Mouse (Mus musculus) midbrain, embryonic 12.5 days (tissue): ENCODE data around the gene Gm9048. TPM values are rescaled to one million over a fixed set of nuclear protein-coding genes. Genes with fewer than 3 reads are reported as not detected.
"Not testable (repeated sequence)": the region's sequence is repeated elsewhere in the genome, so short reads cannot be mapped to it uniquely, and the experiment has no call there.

Experiments used
- ATAC-seq: fragments of 200-750 bp; cut with Nextera tagmentation; 2 replicates; pipeline ENCODE4 v1.8.0; 2017; ENCODE audit warnings: low read depth, moderate TSS enrichment, moderate library complexity; ENCODE audit not compliant: low FRiP score
- H3K27ac ChIP-seq: fragments of 300-500 bp; sonication (generic); replicated peaks from 2 replicates; pipeline ENCODE4 v1.5.1; 2016; ENCODE audit warnings: mild to moderate bottlenecking
- H3K27me3 ChIP-seq: fragments of 300-500 bp; sonication (generic); 2 replicates; pipeline ENCODE4 v1.6.1; 2016; ENCODE audit warnings: mild to moderate bottlenecking
- H3K36me3 ChIP-seq: fragments of 300-500 bp; sonication (generic); 2 replicates; pipeline ENCODE4 v1.6.1; 2016
- H3K4me1 ChIP-seq: fragments of 300-500 bp; sonication (generic); 2 replicates; pipeline ENCODE4 v1.6.1; 2016
- H3K4me2 ChIP-seq: fragments of 300-500 bp; sonication (generic); replicated peaks from 2 replicates; pipeline ENCODE4 v1.6.1; 2016; ENCODE audit warnings: mild to moderate bottlenecking, moderate library complexity
- H3K4me3 ChIP-seq: fragments of 300-500 bp; sonication (generic); 2 replicates; pipeline ENCODE4 v1.5.1; 2016; ENCODE audit warnings: mild to moderate bottlenecking
- H3K9ac ChIP-seq: fragments of 300-500 bp; sonication (generic); replicated peaks from 2 replicates; pipeline ENCODE4 v1.6.1; 2016; ENCODE audit warnings: mild to moderate bottlenecking, moderate library complexity
- H3K9me3 ChIP-seq: fragments of 300-500 bp; sonication (generic); 2 replicates; pipeline ENCODE4 v1.6.1; 2016; ENCODE audit warnings: mild to moderate bottlenecking
- WGBS: fragments of 180-500 bp; shearing (Covaris S2); methylation state at CpG from one replicate; pipeline ENCODE4 v1.1.7; 2016; 5-methylcytosine and 5-hydroxymethylcytosine counted together
- polyA plus RNA-seq: library from polyadenylated mRNA; unstranded; fragments of >200 nt; fragmentation: Nextera tagmentation; extraction: Ambion mirVana; gene quantifications from 2 replicates; pipeline ENCODE4 v1.2.1, GENCODE M21; 2016

The Gm9048 gene
- polyA plus RNA-seq = not detected in 2 replicates

DNA sequence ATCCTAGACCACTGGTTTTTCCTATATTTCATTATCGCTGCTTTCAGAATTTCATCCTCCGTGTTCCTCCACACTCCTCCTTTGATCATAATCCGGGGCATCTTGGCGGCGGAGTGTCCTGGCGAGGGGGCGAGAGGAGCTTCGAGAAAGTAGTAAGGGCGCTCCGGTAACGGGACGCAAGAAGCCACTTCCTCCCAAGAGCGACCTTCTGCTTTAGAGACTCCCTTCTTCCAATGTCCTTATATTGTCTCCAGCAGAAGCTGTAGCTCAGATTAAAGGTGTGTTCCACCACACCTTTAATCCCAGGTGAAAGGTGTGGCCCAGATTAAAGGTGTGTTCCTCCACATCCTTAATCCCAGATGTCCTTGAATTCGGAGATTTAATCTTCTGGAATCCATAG lies at the start of gene Gm9048:
Gm9048 (minus strand) TSS at position 101 of the 400 bp plus-strand sequence.
- WGBS = 90% methylated on average over 1 of the region's 14 CpGs
- not testable (repeated sequence) for H3K9ac ChIP-seq, H3K27ac ChIP-seq, H3K27me3 ChIP-seq, H3K4me1 ChIP-seq, ATAC-seq, H3K4me3 ChIP-seq, H3K36me3 ChIP-seq, H3K4me2 ChIP-seq, H3K9me3 ChIP-seq

DNA sequence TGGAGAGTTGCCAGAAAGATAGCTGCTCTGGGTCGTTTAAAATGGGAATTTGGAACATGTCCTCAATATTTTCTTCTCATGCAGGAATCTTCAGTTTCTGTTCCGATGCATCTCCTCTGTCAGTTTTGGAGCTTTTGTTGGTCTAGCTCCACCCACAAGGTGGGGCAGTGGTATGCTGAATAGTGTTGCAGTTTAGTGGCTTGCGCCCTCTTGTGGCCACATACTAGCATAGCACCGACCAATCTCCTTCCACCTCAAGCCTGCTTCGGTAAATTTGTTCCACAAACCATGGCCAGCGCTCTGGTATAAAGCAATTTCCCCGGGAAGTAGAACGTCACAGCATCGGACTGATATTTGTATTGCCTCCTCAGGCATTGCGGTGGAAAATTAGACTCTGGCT lies 22.0 kb upstream of the Gm9048 start:
- no peaks in the 10 kb centered on the region for H3K9me3 ChIP-seq
- H3K4me2 ChIP-seq = peak overlapping the region; percentile 38
- H3K27ac ChIP-seq = no peak overlapping the region
- no peaks in the 10 kb centered on the region for H3K36me3 ChIP-seq
- WGBS = 13% methylated on average over 10 of the region's 10 CpGs
- peak; percentile 96 for ATAC-seq
- H3K4me1 ChIP-seq = no peaks in the 10 kb centered on the region
- H3K9ac ChIP-seq = no peak overlapping the region
- H3K4me3 ChIP-seq = no peak overlapping the region
- no peaks in the 10 kb centered on the region for H3K27me3 ChIP-seq

DNA sequence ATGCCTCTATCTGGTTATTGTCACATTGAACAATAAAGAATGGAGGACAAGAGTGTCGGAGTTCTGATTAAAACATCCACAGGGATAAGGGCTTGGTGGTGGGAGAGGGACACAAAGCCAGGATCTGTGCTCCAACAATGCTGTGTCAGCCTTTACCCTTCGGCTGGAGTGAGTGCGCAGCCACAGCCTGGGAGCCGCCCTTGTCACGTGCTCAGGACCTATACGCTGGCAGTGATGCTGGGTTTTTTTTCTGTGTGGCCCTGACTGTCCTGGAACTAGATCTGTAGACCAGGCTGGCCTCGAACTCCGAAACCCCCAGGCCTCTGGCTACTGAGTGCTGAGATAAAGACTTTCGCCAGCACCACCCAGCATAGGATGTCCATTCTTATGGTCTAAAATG lies 21.0 kb upstream of the Gm9048 start:
- no peak overlapping the region for H3K27ac ChIP-seq
- H3K9ac ChIP-seq = no peak overlapping the region
- no peak overlapping the region for H3K4me3 ChIP-seq
- ATAC-seq = no peak
- 85% methylated on average over 9 of the region's 9 CpGs for WGBS
- no peaks in the 10 kb centered on the region for H3K4me1 ChIP-seq
- H3K27me3 ChIP-seq = no peaks in the 10 kb centered on the region
- H3K9me3 ChIP-seq = no peaks in the 10 kb centered on the region
- H3K4me2 ChIP-seq = no peak overlapping the region
- no peaks in the 10 kb centered on the region for H3K36me3 ChIP-seq

DNA sequence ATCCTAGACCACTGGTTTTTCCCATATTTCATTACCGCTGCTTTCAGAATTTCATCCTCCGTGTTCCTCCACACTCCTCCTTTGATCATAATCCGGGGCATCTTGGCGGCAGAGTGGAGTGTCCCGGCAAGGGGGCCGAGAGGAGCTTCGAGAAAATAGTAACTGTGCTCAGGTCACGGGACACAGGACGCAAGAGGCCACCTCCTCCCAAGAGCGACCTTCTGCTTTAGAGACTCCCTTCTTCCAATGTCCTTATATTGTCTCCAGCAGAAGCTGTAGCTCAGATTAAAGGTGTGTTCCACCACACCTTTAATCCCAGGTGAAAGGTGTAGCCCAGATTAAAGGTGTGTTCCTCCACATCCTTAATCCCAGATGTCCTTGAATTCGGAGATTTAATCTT lies 5.5 kb upstream of the Gm9048 start, which contains the start of gene Gm9049:
Gm9049 (minus strand) TSS at position 101 of the 400 bp plus-strand sequence.
- H3K4me3 ChIP-seq, H3K27ac ChIP-seq, H3K9ac ChIP-seq, H3K36me3 ChIP-seq, H3K9me3 ChIP-seq, H3K4me2 ChIP-seq, ATAC-seq, H3K4me1 ChIP-seq, H3K27me3 ChIP-seq: not testable (repeated sequence)
- WGBS = 86% methylated on average over 1 of the region's 11 CpGs

DNA sequence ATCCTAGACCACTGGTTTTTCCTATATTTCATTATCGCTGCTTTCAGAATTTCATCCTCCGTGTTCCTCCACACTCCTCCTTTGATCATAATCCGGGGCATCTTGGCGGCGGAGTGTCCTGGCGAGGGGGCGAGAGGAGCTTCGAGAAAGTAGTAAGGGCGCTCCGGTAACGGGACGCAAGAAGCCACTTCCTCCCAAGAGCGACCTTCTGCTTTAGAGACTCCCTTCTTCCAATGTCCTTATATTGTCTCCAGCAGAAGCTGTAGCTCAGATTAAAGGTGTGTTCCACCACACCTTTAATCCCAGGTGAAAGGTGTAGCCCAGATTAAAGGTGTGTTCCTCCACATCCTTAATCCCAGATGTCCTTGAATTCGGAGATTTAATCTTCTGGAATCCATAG lies 5.3 kb downstream of the Gm9048 start, which contains the start of gene Gm9046:
Gm9046 (minus strand) TSS at position 101 of the 400 bp plus-strand sequence.
- H3K4me2 ChIP-seq, ATAC-seq, H3K36me3 ChIP-seq, H3K4me3 ChIP-seq, H3K9me3 ChIP-seq, H3K27me3 ChIP-seq, H3K4me1 ChIP-seq, H3K9ac ChIP-seq, H3K27ac ChIP-seq: not testable (repeated sequence)
- no CpG with 5 or more reads among the region's 14 CpGs for WGBS

DNA sequence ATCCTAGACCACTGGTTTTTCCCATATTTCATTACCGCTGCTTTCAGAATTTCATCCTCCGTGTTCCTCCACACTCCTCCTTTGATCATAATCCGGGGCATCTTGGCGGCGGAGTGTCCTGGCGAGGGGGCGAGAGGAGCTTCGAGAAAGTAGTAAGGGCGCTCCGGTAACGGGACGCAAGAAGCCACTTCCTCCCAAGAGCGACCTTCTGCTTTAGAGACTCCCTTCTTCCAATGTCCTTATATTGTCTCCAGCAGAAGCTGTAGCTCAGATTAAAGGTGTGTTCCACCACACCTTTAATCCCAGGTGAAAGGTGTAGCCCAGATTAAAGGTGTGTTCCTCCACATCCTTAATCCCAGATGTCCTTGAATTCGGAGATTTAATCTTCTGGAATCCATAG lies 10.7 kb downstream of the Gm9048 start, which contains the start of gene Gm9045:
Gm9045 (minus strand) TSS at position 101 of the 400 bp plus-strand sequence.
- ATAC-seq, H3K27me3 ChIP-seq, H3K27ac ChIP-seq, H3K9ac ChIP-seq, H3K4me3 ChIP-seq, H3K4me2 ChIP-seq, H3K36me3 ChIP-seq, H3K4me1 ChIP-seq, H3K9me3 ChIP-seq: not testable (repeated sequence)
- WGBS = no CpG with 5 or more reads among the region's 14 CpGs

DNA sequence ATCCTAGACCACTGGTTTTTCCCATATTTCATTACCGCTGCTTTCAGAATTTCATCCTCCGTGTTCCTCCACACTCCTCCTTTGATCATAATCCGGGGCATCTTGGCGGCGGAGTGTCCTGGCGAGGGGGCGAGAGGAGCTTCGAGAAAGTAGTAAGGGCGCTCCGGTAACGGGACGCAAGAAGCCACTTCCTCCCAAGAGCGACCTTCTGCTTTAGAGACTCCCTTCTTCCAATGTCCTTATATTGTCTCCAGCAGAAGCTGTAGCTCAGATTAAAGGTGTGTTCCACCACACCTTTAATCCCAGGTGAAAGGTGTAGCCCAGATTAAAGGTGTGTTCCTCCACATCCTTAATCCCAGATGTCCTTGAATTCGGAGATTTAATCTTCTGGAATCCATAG lies 16.2 kb downstream of the Gm9048 start, which contains the start of gene Gm9044:
Gm9044 (minus strand) TSS at position 101 of the 400 bp plus-strand sequence.
- H3K27me3 ChIP-seq, H3K36me3 ChIP-seq, H3K27ac ChIP-seq, H3K4me3 ChIP-seq, H3K4me2 ChIP-seq, H3K4me1 ChIP-seq, H3K9me3 ChIP-seq, ATAC-seq, H3K9ac ChIP-seq: not testable (repeated sequence)
- WGBS = no CpG with 5 or more reads among the region's 14 CpGs

DNA sequence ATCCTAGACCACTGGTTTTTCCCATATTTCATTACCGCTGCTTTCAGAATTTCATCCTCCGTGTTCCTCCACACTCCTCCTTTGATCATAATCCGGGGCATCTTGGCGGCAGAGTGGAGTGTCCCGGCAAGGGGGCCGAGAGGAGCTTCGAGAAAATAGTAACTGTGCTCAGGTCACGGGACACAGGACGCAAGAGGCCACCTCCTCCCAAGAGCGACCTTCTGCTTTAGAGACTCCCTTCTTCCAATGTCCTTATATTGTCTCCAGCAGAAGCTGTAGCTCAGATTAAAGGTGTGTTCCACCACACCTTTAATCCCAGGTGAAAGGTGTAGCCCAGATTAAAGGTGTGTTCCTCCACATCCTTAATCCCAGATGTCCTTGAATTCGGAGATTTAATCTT lies 21.6 kb downstream of the Gm9048 start, which contains the start of gene Gm9040:
Gm9040 (minus strand) TSS at position 101 of the 400 bp plus-strand sequence.
- H3K4me2 ChIP-seq, H3K9ac ChIP-seq, H3K27ac ChIP-seq, H3K9me3 ChIP-seq, H3K36me3 ChIP-seq, H3K4me3 ChIP-seq, ATAC-seq, H3K27me3 ChIP-seq, H3K4me1 ChIP-seq: not testable (repeated sequence)
- WGBS = no CpG with 5 or more reads among the region's 11 CpGs

DNA sequence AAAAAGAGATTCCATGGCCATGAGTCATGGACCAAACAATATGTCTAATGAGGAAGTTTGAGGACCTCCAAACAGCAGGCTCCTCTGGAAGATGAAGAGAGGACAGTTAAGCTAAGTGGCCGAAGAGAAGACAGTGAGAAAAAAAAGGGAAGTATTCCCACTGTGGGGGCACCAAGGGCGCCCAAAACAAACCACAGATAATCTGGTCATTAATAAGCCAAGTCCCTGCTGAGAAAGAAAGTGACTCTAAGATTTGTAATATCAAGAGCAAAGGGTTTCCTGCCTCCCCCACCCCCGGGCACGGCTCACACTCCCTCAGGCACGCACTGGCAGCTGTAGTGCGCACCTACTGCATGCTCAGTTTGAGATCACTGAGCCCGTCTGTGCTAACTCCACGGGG lies 29.5 kb downstream of the Gm9048 start:
- no peak overlapping the region for H3K4me2 ChIP-seq
- ATAC-seq = no peak
- no peak overlapping the region for H3K4me3 ChIP-seq
- H3K4me1 ChIP-seq = no peaks in the 10 kb centered on the region
- H3K9me3 ChIP-seq = no peaks in the 10 kb centered on the region
- H3K27ac ChIP-seq = no peak overlapping the region
- H3K36me3 ChIP-seq = no peaks in the 10 kb centered on the region
- WGBS = 86% methylated on average over 8 of the region's 8 CpGs
- no peak overlapping the region for H3K9ac ChIP-seq
- no peaks in the 10 kb centered on the region for H3K27me3 ChIP-seq

DNA sequence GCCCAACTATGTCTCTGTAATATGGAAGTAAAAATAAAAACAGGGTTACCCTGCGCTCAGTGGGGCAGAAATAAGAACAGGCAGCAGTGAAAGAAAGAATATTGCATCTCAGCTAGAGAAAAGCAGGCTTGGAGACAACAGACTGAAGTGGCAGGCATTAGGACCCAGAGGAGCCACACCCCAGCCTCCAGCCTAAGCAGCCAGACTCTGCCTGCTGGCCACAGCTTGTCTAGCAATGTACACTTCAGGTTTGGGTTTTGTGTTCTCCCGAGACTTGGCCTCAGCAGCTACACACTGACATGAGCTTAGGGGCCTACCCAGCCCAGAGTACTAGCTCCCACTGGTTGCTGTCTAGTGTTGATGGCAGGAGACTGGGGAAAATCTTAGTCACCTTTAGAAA lies 46.3 kb downstream of the Gm9048 start:
- not testable (repeated sequence) for H3K36me3 ChIP-seq, H3K4me1 ChIP-seq, H3K9me3 ChIP-seq, H3K9ac ChIP-seq, H3K4me2 ChIP-seq, ATAC-seq, H3K4me3 ChIP-seq, H3K27ac ChIP-seq, H3K27me3 ChIP-seq
- 43% methylated on average over 2 of the region's 2 CpGs for WGBS

Other genes with a start within 250 kb of the Gm9048 start
- gene Mdm1, start 206.9 kb downstream of the Gm9048 start, polyA plus RNA-seq = 64.9 and 66.8 TPM in 2 replicates
- 0.17 TPM in 1 of 2 replicates, not detected in the other for gene Il22, start 143.7 kb downstream of the Gm9048 start, polyA plus RNA-seq
- gene Gm32717, start 107.9 kb downstream of the Gm9048 start, polyA plus RNA-seq = not detected in 2 replicates
- gene Gm32802, start 90.0 kb downstream of the Gm9048 start, polyA plus RNA-seq = not detected in 2 replicates
- not detected in 2 replicates for gene Iltifb, start 53.6 kb downstream of the Gm9048 start, polyA plus RNA-seq
- gene Gm9040, start 21.7 kb downstream of the Gm9048 start, polyA plus RNA-seq = not detected in 2 replicates
- gene Gm9044, start 16.3 kb downstream of the Gm9048 start, polyA plus RNA-seq = not detected in 2 replicates
- not detected in 2 replicates for gene Gm9045, start 10.8 kb downstream of the Gm9048 start, polyA plus RNA-seq
- not detected in 2 replicates for gene Gm9046, start 5.4 kb downstream of the Gm9048 start, polyA plus RNA-seq
- gene Gm9049, start 5.4 kb upstream of the Gm9048 start, polyA plus RNA-seq = not detected in 2 replicates
- not detected in 2 replicates for gene Ifng, start 92.4 kb upstream of the Gm9048 start, polyA plus RNA-seq